Mouse (Mus musculus) pancreas, adult 10 weeks (tissue): ENCODE measurements around the gene Ankdd1b. TPM values are rescaled to one million over a fixed set of nuclear protein-coding genes. Genes with fewer than 3 reads are reported as not detected.

Experiments
- polyA plus RNA-seq: library from polyadenylated mRNA; stranded (reverse); fragments of 350-450 nt; fragmentation: Illumina TruSeq; extraction: RNeasy Lipid Tissue Mini Kit (QIAGEN cat#74804); gene quantifications from one replicate; pipeline ENCODE4 v1.2.3, GENCODE M21; 2015; ENCODE audit warnings: low read depth, low replicate concordance; ENCODE audit not compliant: insufficient read depth

Gene Ankdd1b
- polyA plus RNA-seq = not detected

GRCm38 (mm10) chr13:96470957-96471356, at the start of gene Ankdd1b:
Gene Ankdd1b (minus strand): TSS chr13:96471198.

GRCm38 (mm10) chr13:96490433-96490832, 19.4 kb upstream of the Ankdd1b start, which contains the start of gene Gm17622:
Gene Gm17622 (plus strand): TSS chr13:96490733.

GRCm38 (mm10) chr13:96388042-96388888, 82.7 kb downstream of the Ankdd1b start, which contains the start of gene Poc5:
Gene Poc5 (plus strand): TSS chr13:96388294.

Other genes with a start within 250 kb of the Ankdd1b start
- 3.9 TPM for gene Poc5, start 82.9 kb downstream of the Ankdd1b start, polyA plus RNA-seq
- not detected for gene Gm17622, start 19.5 kb upstream of the Ankdd1b start, polyA plus RNA-seq
- 2.1 TPM for gene Polk, start 71.4 kb upstream of the Ankdd1b start, polyA plus RNA-seq
- gene Col4a3bp, start 71.4 kb upstream of the Ankdd1b start, polyA plus RNA-seq = 9.3 TPM
- 8.4 TPM for gene Hmgcr, start 199.7 kb upstream of the Ankdd1b start, polyA plus RNA-seq